Mouse (Mus musculus): ENCODE results near the gene Gcsh.
A peak's percentile ranks its signal among the peaks of the same experiment; 100 is the strongest.

DNA sequence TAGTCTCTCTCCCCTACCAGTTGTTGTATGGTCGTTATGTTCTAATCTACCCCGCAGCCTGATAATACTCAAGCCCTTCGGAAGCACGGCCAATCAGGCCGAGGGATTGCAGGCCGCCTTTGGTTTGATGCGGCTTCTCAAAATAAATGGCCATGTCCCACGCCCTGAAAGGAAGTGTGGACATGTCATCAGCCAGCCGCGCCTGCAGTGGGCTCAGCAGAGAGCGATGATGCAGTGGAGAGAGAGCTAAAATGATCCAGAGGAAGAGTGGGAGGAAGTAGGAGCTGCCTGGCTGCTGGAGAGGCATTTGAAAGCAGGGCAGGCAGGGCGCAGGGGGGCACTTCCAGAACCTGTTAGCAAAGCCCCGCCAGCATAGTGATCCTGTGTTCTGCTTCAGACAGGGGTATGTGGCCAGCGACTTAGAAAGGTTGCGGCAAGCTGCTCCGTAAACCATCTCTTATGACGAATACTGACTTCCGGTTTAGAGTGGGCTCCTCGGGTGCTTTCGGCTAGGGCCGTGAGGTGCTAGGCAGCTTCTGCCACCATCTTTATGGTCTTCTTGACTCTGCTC is 47.0 kb downstream of the Gcsh start:
- TF ChIP-seq USF2 (conservative IDR thresholded peaks at IDR 0.05; ENCODE audit: low read depth, low read length) (no peak), CTCF (conservative IDR thresholded peaks at IDR 0.05 in 1 of 2, IDR thresholded peaks at IDR 0.05 in 1 of 2; ENCODE audit: low read depth in 2 of 2, low read length in 2 of 2) (no peak), GABPA (IDR thresholded peaks at IDR 0.05; ENCODE audit: insufficient replicate concordance, low read depth, low read length) (no peak), TBP (conservative IDR thresholded peaks at IDR 0.05; ENCODE audit: low read depth, low read length) (0 out of 2 replicates have a peak, but pooled peaks have one; percentile 56), MYC (IDR thresholded peaks at IDR 0.05; ENCODE audit: low read depth, low read length) (no peak), ZC3H11A (IDR thresholded peaks at IDR 0.05; ENCODE audit: low read depth, low read length) (no peak), CHD1 (IDR thresholded peaks at IDR 0.05; ENCODE audit: low read depth, low read length) (no peak), EP300 (IDR thresholded peaks at IDR 0.05; ENCODE audit: low read length) (no peak), KAT2A (IDR thresholded peaks at IDR 0.05; ENCODE audit: insufficient replicate concordance, low read length) (no peak), USF1 (IDR thresholded peaks at IDR 0.05; ENCODE audit: low read depth, low read length) (no peak), MAFK (IDR thresholded peaks at IDR 0.05; ENCODE audit: insufficient replicate concordance, low read length) (no peak), SIN3A (IDR thresholded peaks at IDR 0.05; ENCODE audit: low read length) (no peak), SMC3 (IDR thresholded peaks at IDR 0.05; ENCODE audit: low read depth, low read length) (no peak), POLR2AphosphoS2 (IDR thresholded peaks at IDR 0.05; ENCODE audit: low read depth, low read length) (no peak)
